Mouse (Mus musculus) neutrophil, adult 5-6 weeks (primary cell): ENCODE data around the gene Amotl1. TPM values are rescaled to one million over a fixed set of nuclear protein-coding genes. Genes with fewer than 3 reads are reported as not detected.

Experiments
- ATAC-seq: fragments of 151-379, 151-347 bp; 2 replicates; pipeline ENCODE4 v1.8.0; 2017; ENCODE audit warnings: mild to moderate bottlenecking, moderate TSS enrichment; ENCODE audit not compliant: insufficient number of reproducible peaks, poor library complexity, low FRiP score, severe bottlenecking; ENCODE audit errors: extremely low read depth
- total RNA-seq: library from RNA; stranded (forward); fragments of 200-1000 nt; gene quantifications from 2 replicates; pipeline ENCODE4 v1.2.3, GENCODE M21; 2017

The Amotl1 gene
- total RNA-seq, 1 experiment from 2014 or later: under 0.01 TPM

- no peak for ATAC-seq
These were observed 75.5 kb downstream of the Amotl1 start for GRCm38 (mm10) chr9:14569175-14569975.

- ATAC-seq: no peak
These were observed 76.4 kb downstream of the Amotl1 start for GRCm38 (mm10) chr9:14568487-14568886.

GRCm38 (mm10) chr9:14564486-14564885, 80.4 kb downstream of the Amotl1 start:
- ATAC-seq: no peak

GRCm38 (mm10) chr9:14563351-14563750, 81.5 kb downstream of the Amotl1 start:
- no peak for ATAC-seq

GRCm38 (mm10) chr9:14560545-14560944, 84.3 kb downstream of the Amotl1 start:
- ATAC-seq: no peak

- no peak for ATAC-seq
These were observed 84.9 kb downstream of the Amotl1 start for GRCm38 (mm10) chr9:14559996-14560395.

GRCm38 (mm10) chr9:14559430-14559829, 85.4 kb downstream of the Amotl1 start:
- no peak for ATAC-seq

- ATAC-seq: no peak
These were observed 86.5 kb downstream of the Amotl1 start for GRCm38 (mm10) chr9:14558332-14558731.

GRCm38 (mm10) chr9:14548366-14548761, 96.5 kb downstream of the Amotl1 start:
- no peak for ATAC-seq

- no peak for ATAC-seq
These were observed 97.1 kb downstream of the Amotl1 start for GRCm38 (mm10) chr9:14547584-14548365.

- no peak for ATAC-seq
These were observed 100.7 kb downstream of the Amotl1 start for GRCm38 (mm10) chr9:14544034-14544757.

- no peak for ATAC-seq
These were observed 109.9 kb downstream of the Amotl1 start for GRCm38 (mm10) chr9:14534833-14535456.

GRCm38 (mm10) chr9:14533659-14534058, 111.2 kb downstream of the Amotl1 start:
- ATAC-seq: no peak

GRCm38 (mm10) chr9:14532283-14532682, 112.6 kb downstream of the Amotl1 start:
- no peak for ATAC-seq

GRCm38 (mm10) chr9:14530004-14530403, 114.9 kb downstream of the Amotl1 start:
- no peak for ATAC-seq

GRCm38 (mm10) chr9:14523408-14524043, 121.3 kb downstream of the Amotl1 start:
- peak; percentile 51; the same call in 1 of the 2 replicates for ATAC-seq

GRCm38 (mm10) chr9:14521695-14522094, 123.2 kb downstream of the Amotl1 start:
- no peak for ATAC-seq

GRCm38 (mm10) chr9:14520971-14521670, 123.7 kb downstream of the Amotl1 start:
- no peak for ATAC-seq
